Mouse (Mus musculus): ENCODE measurements around the gene Asap2. TPM values are rescaled to one million over a fixed set of nuclear protein-coding genes. Genes with fewer than 3 reads are reported as not detected.

The Asap2 gene
- polyA plus RNA-seq, 1 experiment from 2014 or later = 4.3 TPM

GRCm38 (mm10) chr12:21171776-21172490, 181.7 kb downstream of the Asap2 start:
- WGBS = 73% methylated on average over 11 of the region's 11 CpGs
- no peaks in the 10 kb centered on the region for H3K27me3 ChIP-seq (replicated peaks; ENCODE audit: control insufficient read depth, insufficient read depth, low read length)

DNA sequence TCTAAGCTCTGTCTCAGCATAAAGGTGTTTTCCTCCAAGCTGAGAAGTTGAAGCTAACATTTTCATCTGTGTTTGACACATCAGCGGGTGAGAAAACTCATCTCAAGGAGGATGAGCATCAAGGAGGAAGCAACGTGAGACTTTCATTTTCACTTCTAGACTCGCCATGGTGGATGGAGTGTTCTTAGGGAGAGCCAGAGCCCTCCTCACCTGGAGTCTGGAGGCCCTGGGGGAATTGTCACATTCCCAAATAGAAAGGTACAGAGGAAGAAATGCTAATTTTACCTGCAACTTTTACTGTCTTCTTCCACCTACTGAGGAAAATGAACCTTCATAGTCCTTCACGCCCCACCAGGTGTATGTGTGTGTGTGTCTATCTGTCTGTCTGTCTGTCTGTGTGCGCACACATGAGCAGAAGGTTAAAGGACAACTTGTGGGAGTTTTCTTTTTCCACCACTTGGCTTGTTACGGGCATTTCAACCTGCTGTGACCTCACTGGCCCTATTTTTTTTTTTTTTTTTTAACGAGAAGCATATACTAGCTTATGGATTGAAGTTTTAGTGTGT, 183.7 kb downstream of the Asap2 start:
- 70% methylated on average over 7 of the region's 7 CpGs for WGBS
- ATAC-seq = no peak

More at GRCm38 (mm10) chr12:21171776-21172490, 181.7 kb downstream of the Asap2 start:
- H3K4me2 ChIP-seq (ENCODE audit: low read depth, low read length) = no peak overlapping the region
- H3K27ac ChIP-seq (ENCODE audit: low read length) = no peak overlapping the region
- no peak overlapping the region for H3K9ac ChIP-seq (ENCODE audit: low read depth, low read length)
- ATAC-seq = no peak
- H3K4me1 ChIP-seq (ENCODE audit: control insufficient read depth, insufficient read depth, low read length) = peaks cover 10% of the 10 kb centered on the region
- H3K9me3 ChIP-seq (ENCODE audit: control insufficient read depth, low read length) = no peaks in the 10 kb centered on the region
- no peak overlapping the region for H3K4me3 ChIP-seq (ENCODE audit: low read length)
- no peaks in the 10 kb centered on the region for H3K36me3 ChIP-seq (ENCODE audit: control insufficient read depth, insufficient read depth, low read length)

DNA sequence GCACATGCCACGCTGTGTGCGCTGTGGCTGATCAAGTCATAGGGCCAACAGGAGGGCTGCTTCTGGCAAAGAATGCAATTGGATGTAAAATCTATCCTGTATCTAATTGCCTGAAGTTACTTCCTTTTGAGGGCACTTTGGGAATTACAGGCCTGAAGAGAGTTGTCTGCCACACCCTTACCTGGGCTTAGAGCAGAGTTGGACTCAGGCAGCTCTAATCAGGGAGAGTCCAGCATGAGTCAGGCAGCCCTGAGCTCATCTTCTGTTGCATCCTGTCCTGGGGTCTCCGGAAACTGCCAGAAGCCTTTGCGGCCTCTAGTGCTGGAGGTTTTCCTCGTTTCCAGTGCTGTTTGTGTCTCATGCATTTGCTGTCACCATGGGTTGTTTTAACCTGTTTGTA, 186.1 kb downstream of the Asap2 start:
- H3K4me1 ChIP-seq (ENCODE audit: control insufficient read depth, insufficient read depth, low read length) = peaks cover 5% of the 10 kb centered on the region; the same call in 1 of the 2 replicates
- WGBS = 79% methylated on average over 5 of the region's 5 CpGs
- no peak overlapping the region for H3K4me3 ChIP-seq (ENCODE audit: low read length)
- no peaks in the 10 kb centered on the region for H3K9me3 ChIP-seq (ENCODE audit: control insufficient read depth, low read length)
- H3K36me3 ChIP-seq (ENCODE audit: control insufficient read depth, insufficient read depth, low read length) = no peaks in the 10 kb centered on the region
- H3K9ac ChIP-seq (ENCODE audit: low read depth, low read length) = no peak overlapping the region
- peak; percentile 54 for ATAC-seq
- no peak overlapping the region for H3K27ac ChIP-seq (ENCODE audit: low read length)
- H3K4me2 ChIP-seq (ENCODE audit: low read depth, low read length) = no peak overlapping the region
- no peaks in the 10 kb centered on the region for H3K27me3 ChIP-seq (replicated peaks; ENCODE audit: control insufficient read depth, insufficient read depth, low read length)

More for the DNA sequence above, 183.7 kb downstream of the Asap2 start:
- H3K4me2 ChIP-seq (ENCODE audit: low read depth, low read length) = no peak overlapping the region
- no peaks in the 10 kb centered on the region for H3K9me3 ChIP-seq (ENCODE audit: control insufficient read depth, low read length)
- no peak overlapping the region for H3K4me3 ChIP-seq (ENCODE audit: low read length)
- H3K9ac ChIP-seq (ENCODE audit: low read depth, low read length) = no peak overlapping the region
- H3K27me3 ChIP-seq (replicated peaks; ENCODE audit: control insufficient read depth, insufficient read depth, low read length) = no peaks in the 10 kb centered on the region
- H3K4me1 ChIP-seq (ENCODE audit: control insufficient read depth, insufficient read depth, low read length) = peaks cover 5% of the 10 kb centered on the region; the same call in 1 of the 2 replicates
- H3K27ac ChIP-seq (ENCODE audit: low read length) = no peak overlapping the region
- H3K36me3 ChIP-seq (ENCODE audit: control insufficient read depth, insufficient read depth, low read length) = no peaks in the 10 kb centered on the region

DNA sequence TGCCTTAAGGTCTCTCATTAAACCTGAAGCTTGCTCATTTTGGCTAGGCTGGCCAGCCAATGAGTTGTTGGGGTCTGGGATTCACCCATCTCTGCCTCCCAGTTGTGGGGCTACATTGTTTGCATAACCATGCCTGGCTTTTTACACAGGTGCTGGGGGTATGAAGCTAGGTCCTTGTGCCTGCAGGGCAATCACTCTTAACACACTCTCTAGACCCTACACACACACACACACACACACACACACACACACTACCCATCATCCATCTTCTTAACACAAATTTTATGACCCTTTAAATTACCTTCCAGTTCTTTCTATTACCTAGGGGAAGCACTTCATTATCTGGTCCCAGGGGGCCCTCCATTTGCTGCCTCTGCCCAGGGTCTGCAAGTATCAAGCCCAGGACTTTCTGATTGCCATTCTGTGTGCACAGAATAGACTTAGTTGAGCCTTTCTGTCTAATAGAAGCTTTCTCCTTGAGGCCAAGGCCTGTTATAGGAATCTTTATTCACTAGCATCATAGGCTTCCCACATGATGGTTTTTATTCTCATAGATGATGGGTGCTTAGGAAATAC, 187.0 kb downstream of the Asap2 start:
- Histone ChIP-seq H3K4me2 (ENCODE audit: low read depth, low read length) (no peak overlapping the region), H3K4me3 (ENCODE audit: low read length) (no peak overlapping the region), H3K9ac (ENCODE audit: low read depth, low read length) (no peak overlapping the region), H3K27ac (ENCODE audit: low read length) (no peak overlapping the region), H3K27me3 (replicated peaks; ENCODE audit: control insufficient read depth, insufficient read depth, low read length) (no peaks in the 10 kb centered on the region), H3K36me3 (ENCODE audit: control insufficient read depth, insufficient read depth, low read length) (no peaks in the 10 kb centered on the region), H3K4me1 (ENCODE audit: control insufficient read depth, insufficient read depth, low read length) (no peaks in the 10 kb centered on the region; the same call in 1 of the 2 replicates), H3K9me3 (ENCODE audit: control insufficient read depth, low read length) (no peaks in the 10 kb centered on the region)
- no peak for ATAC-seq

DNA sequence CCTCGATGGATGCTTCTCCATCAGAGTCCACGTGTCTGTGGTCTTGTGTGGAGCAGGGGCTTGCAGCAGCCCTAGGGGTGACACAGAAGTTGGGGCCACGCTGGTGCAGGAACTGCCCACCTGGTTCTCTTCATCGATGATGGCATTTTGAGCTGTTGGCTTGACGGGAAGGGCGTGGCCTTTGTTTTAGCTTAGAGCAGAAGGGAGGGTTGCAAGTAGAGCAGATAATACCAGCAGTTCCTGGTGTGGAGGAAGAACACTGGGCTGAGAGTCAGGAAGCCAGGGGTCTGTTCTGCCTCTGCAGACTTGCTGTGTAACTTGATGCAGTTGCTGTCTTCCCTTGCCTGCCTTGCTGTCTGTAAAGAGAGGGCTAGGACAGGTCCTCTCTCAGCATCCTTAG, 189.8 kb downstream of the Asap2 start:
- Histone ChIP-seq H3K4me1 (ENCODE audit: control insufficient read depth, insufficient read depth, low read length) (no peaks in the 10 kb centered on the region; the same call in 1 of the 2 replicates), H3K36me3 (ENCODE audit: control insufficient read depth, insufficient read depth, low read length) (no peaks in the 10 kb centered on the region), H3K9ac (ENCODE audit: low read depth, low read length) (no peak overlapping the region), H3K9me3 (ENCODE audit: control insufficient read depth, low read length) (no peaks in the 10 kb centered on the region), H3K27ac (ENCODE audit: low read length) (no peak overlapping the region), H3K4me2 (ENCODE audit: low read depth, low read length) (no peak overlapping the region), H3K27me3 (replicated peaks; ENCODE audit: control insufficient read depth, insufficient read depth, low read length) (no peaks in the 10 kb centered on the region), H3K4me3 (ENCODE audit: low read length) (no peak overlapping the region)
- WGBS = 82% methylated on average over 6 of the region's 6 CpGs
- no peak for ATAC-seq

- no peaks in the 10 kb centered on the region for H3K9me3 ChIP-seq (ENCODE audit: control insufficient read depth, low read length)
- no peak overlapping the region for H3K9ac ChIP-seq (ENCODE audit: low read depth, low read length)
- ATAC-seq = no peak
- no peak overlapping the region for H3K4me3 ChIP-seq (ENCODE audit: low read length)
- no peaks in the 10 kb centered on the region for H3K36me3 ChIP-seq (ENCODE audit: control insufficient read depth, insufficient read depth, low read length)
- 79% methylated on average over 4 of the region's 4 CpGs for WGBS
- no peak overlapping the region for H3K27ac ChIP-seq (ENCODE audit: low read length)
- no peaks in the 10 kb centered on the region for H3K27me3 ChIP-seq (replicated peaks; ENCODE audit: control insufficient read depth, insufficient read depth, low read length)
- no peaks in the 10 kb centered on the region for H3K4me1 ChIP-seq (ENCODE audit: control insufficient read depth, insufficient read depth, low read length)
- no peak overlapping the region for H3K4me2 ChIP-seq (ENCODE audit: low read depth, low read length)
Observed at GRCm38 (mm10) chr12:21182786-21183185, 192.5 kb downstream of the Asap2 start.

- Histone ChIP-seq H3K27me3 (replicated peaks; ENCODE audit: control insufficient read depth, insufficient read depth, low read length) (no peaks in the 10 kb centered on the region), H3K9ac (ENCODE audit: low read depth, low read length) (no peak overlapping the region), H3K4me3 (ENCODE audit: low read length) (no peak overlapping the region), H3K36me3 (ENCODE audit: control insufficient read depth, insufficient read depth, low read length) (no peaks in the 10 kb centered on the region), H3K9me3 (ENCODE audit: control insufficient read depth, low read length) (no peaks in the 10 kb centered on the region), H3K27ac (ENCODE audit: low read length) (no peak overlapping the region), H3K4me1 (ENCODE audit: control insufficient read depth, insufficient read depth, low read length) (no peaks in the 10 kb centered on the region), H3K4me2 (ENCODE audit: low read depth, low read length) (no peak overlapping the region)
- WGBS = 76% methylated on average over 6 of the region's 6 CpGs
- no peak for ATAC-seq
Observed at GRCm38 (mm10) chr12:21183321-21183720, 193.1 kb downstream of the Asap2 start.

GRCm38 (mm10) chr12:21186145-21186544, 195.9 kb downstream of the Asap2 start:
- Histone ChIP-seq H3K36me3 (ENCODE audit: control insufficient read depth, insufficient read depth, low read length) (no peaks in the 10 kb centered on the region), H3K4me3 (ENCODE audit: low read length) (no peak overlapping the region), H3K27ac (ENCODE audit: low read length) (no peak overlapping the region), H3K9ac (ENCODE audit: low read depth, low read length) (no peak overlapping the region), H3K4me2 (ENCODE audit: low read depth, low read length) (no peak overlapping the region), H3K9me3 (ENCODE audit: control insufficient read depth, low read length) (no peaks in the 10 kb centered on the region), H3K4me1 (ENCODE audit: control insufficient read depth, insufficient read depth, low read length) (peaks cover 10% of the 10 kb centered on the region), H3K27me3 (replicated peaks; ENCODE audit: control insufficient read depth, insufficient read depth, low read length) (no peaks in the 10 kb centered on the region)
- ATAC-seq = no peak
- WGBS = 85% methylated on average over 1 of the region's 1 CpGs

- no peaks in the 10 kb centered on the region for H3K9me3 ChIP-seq (ENCODE audit: control insufficient read depth, low read length)
- H3K4me2 ChIP-seq (ENCODE audit: low read depth, low read length) = no peak overlapping the region
- H3K4me3 ChIP-seq (ENCODE audit: low read length) = no peak overlapping the region
- peaks cover 10% of the 10 kb centered on the region for H3K4me1 ChIP-seq (ENCODE audit: control insufficient read depth, insufficient read depth, low read length)
- no peak overlapping the region for H3K27ac ChIP-seq (ENCODE audit: low read length)
- H3K36me3 ChIP-seq (ENCODE audit: control insufficient read depth, insufficient read depth, low read length) = no peaks in the 10 kb centered on the region
- ATAC-seq = peak; percentile 91
- no peaks in the 10 kb centered on the region for H3K27me3 ChIP-seq (replicated peaks; ENCODE audit: control insufficient read depth, insufficient read depth, low read length)
- no peak overlapping the region for H3K9ac ChIP-seq (ENCODE audit: low read depth, low read length)
- 58% methylated on average over 4 of the region's 4 CpGs for WGBS
Observed at GRCm38 (mm10) chr12:21188880-21189279, 198.6 kb downstream of the Asap2 start.
